Comparison of ENCODE assay signal across 8 mouse cellular contexts in the genomic region with DNA sequence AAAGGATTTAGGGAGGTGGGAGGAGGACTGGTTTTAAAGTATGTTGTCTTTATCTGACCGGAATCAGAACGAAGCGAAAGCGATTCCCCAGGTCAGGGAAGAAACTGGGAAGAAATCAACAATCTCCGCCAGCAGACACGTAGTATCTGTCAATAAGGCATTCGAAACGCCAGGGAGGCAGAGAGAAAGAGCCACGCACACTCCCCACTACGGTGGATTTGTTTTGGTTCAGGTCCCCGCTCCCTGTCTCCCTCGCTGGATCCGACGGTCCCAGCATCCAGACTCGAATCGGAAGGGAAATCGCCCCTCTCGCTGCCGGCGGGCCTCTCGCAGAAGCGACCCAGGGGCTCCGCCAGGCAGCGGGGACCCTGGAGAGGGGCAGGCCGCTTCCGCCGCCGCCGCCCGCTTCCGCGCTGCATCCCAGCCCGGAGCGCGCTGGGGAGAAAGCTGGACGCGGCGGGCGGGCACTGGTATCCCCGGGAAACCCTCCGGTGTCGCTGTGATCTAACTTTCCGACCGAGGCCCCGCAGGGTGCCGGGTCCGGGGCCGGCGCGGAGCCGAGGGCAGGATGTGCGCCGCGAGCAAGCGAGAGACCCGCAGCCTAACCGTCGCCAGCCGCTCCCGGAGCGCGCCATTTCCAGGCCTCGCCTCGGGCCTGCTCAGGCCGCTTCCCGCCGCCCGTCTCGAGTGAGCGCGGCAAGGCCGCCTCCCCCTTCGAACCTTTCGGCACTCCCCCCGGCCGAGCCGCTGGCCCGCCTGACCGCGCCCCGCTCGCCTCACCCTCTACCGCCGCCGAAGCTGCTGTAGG. TPM values are rescaled to one million over a fixed set of nuclear protein-coding genes. Genes with fewer than 3 reads are reported as not detected.
A peak's percentile ranks its signal among the peaks of the same experiment; 100 is the strongest.
DNase-seq lines count a peak whose midpoint lies in the region; ATAC-seq lines count a peak whose summit lies in the region.

No protein-coding gene starts in this region.

- peaks cover 24% of the 10 kb centered on the region for H3K36me3 ChIP-seq in heart, embryonic 12.5 days
- peaks cover 40% of the 10 kb centered on the region for H3K36me3 ChIP-seq in embryonic facial prominence, embryonic 10.5 days (replicated peaks)
- H3K36me3 ChIP-seq in intestine, embryonic 16.5 days (ENCODE audit: control insufficient read depth, insufficient read depth, low read length), result peaks cover 5% of the 10 kb centered on the region; the same call in 1 of the 2 replicates
- H3K36me3 ChIP-seq in neural tube, embryonic 13.5 days, result peaks cover 25% of the 10 kb centered on the region

- H3K4me2 ChIP-seq in heart, embryonic 12.5 days, result peak overlapping the region; percentile 89
- peak overlapping the region; percentile 55 for H3K4me2 ChIP-seq in intestine, embryonic 16.5 days (ENCODE audit: low read depth, low read length)
- peak overlapping the region; percentile 80 for H3K4me2 ChIP-seq in neural tube, embryonic 13.5 days

- H3K27me3 ChIP-seq in heart, embryonic 12.5 days (replicated peaks), result no peaks in the 10 kb centered on the region
- H3K27me3 ChIP-seq in embryonic facial prominence, embryonic 10.5 days (replicated peaks; ENCODE audit: low read depth, poor library complexity, severe bottlenecking), result no peaks in the 10 kb centered on the region
- H3K27me3 ChIP-seq in intestine, embryonic 16.5 days (replicated peaks; ENCODE audit: control insufficient read depth, insufficient read depth, low read length), result no peaks in the 10 kb centered on the region
- H3K27me3 ChIP-seq in neural tube, embryonic 13.5 days, result no peaks in the 10 kb centered on the region

- peaks cover 10% of the 10 kb centered on the region for H3K4me1 ChIP-seq in heart, embryonic 12.5 days (replicated peaks)
- peaks cover 16% of the 10 kb centered on the region for H3K4me1 ChIP-seq in embryonic facial prominence, embryonic 10.5 days
- H3K4me1 ChIP-seq in intestine, embryonic 16.5 days (ENCODE audit: control insufficient read depth, insufficient read depth, low read length), result 0 out of 2 replicates have a peak, but pooled peaks cover 4% of the 10 kb centered on the region
- peaks cover 38% of the 10 kb centered on the region for H3K4me1 ChIP-seq in neural tube, embryonic 13.5 days (replicated peaks)

- ATAC-seq in heart, embryonic 12.5 days (ENCODE audit: insufficient number of reproducible peaks, low FRiP score), result peak; percentile 76
- ATAC-seq in intestine, embryonic 16.5 days, result peak; percentile 83
- ATAC-seq in neural tube, embryonic 13.5 days (ENCODE audit: low read depth), result peak; percentile 77

- WGBS in heart, embryonic 12.5 days, result under 1% methylated on average over 85 of the region's 85 CpGs
- under 1% methylated on average over 85 of the region's 85 CpGs for WGBS in embryonic facial prominence, embryonic 10.5 days
- WGBS in intestine, embryonic 16.5 days, result under 1% methylated on average over 63 of the region's 85 CpGs
- under 1% methylated on average over 84 of the region's 85 CpGs for WGBS in neural tube, embryonic 13.5 days

- intact Hi-C loops in heart, postnatal 14 days (cut with DNase I), result loop anchor here (5.0 kb wide), 1 partner anchor 49 kb away; a partner anchor contains a TSS

- H3K4me3 ChIP-seq in heart, embryonic 12.5 days, result peak overlapping the region; percentile 93
- peak overlapping the region; percentile 99 for H3K4me3 ChIP-seq in embryonic facial prominence, embryonic 10.5 days
- H3K4me3 ChIP-seq in intestine, embryonic 16.5 days (ENCODE audit: low read length), result peak overlapping the region; percentile 94
- H3K4me3 ChIP-seq in neural tube, embryonic 13.5 days, result peak overlapping the region; percentile 95

- no peaks in the 10 kb centered on the region for H3K9me3 ChIP-seq in heart, embryonic 12.5 days (replicated peaks)
- no peaks in the 10 kb centered on the region for H3K9me3 ChIP-seq in embryonic facial prominence, embryonic 10.5 days
- no peaks in the 10 kb centered on the region for H3K9me3 ChIP-seq in intestine, embryonic 16.5 days (ENCODE audit: control insufficient read depth, low read length)
- H3K9me3 ChIP-seq in neural tube, embryonic 13.5 days, result no peaks in the 10 kb centered on the region

- H3K9ac ChIP-seq in heart, embryonic 12.5 days, result peak overlapping the region; percentile 96
- H3K9ac ChIP-seq in intestine, embryonic 16.5 days (ENCODE audit: low read depth, low read length), result peak overlapping the region; percentile 99
- peak overlapping the region; percentile 99 for H3K9ac ChIP-seq in neural tube, embryonic 13.5 days

- H3K27ac ChIP-seq in heart, embryonic 12.5 days (ENCODE audit: poor library complexity, severe bottlenecking), result peak overlapping the region; percentile 95
- peak overlapping the region; percentile 99 for H3K27ac ChIP-seq in embryonic facial prominence, embryonic 10.5 days (replicated peaks)
- H3K27ac ChIP-seq in intestine, embryonic 16.5 days (ENCODE audit: low read length), result peak overlapping the region; percentile 95
- peak overlapping the region; percentile 96 for H3K27ac ChIP-seq in neural tube, embryonic 13.5 days (replicated peaks)

- no peak for DNase-seq in heart, postnatal 14 days
- peak; percentile 37 for DNase-seq in 3T3-L1 (ENCODE audit: low read depth, low spot score)
- DNase-seq in embryonic facial prominence, embryonic 10.5 days (ENCODE audit: low spot score), result no peak
- DNase-seq in layer of hippocampus, adult 18-20 months (ENCODE audit: low spot score in 2 of 2), result no peak
- no peak for DNase-seq in adrenal gland, postnatal 25 days

RNA-seq across cellular contexts. Expression of a gene that starts 0.6 kb away (rescaled TPM):
- 341 and 342 TPM in 2 replicates for polyA plus RNA-seq in heart, embryonic 12.5 days (2016; fragmentation: Nextera tagmentation; extraction: Ambion mirVana)
- total RNA-seq in heart, postnatal 14 days (2021), result 100 to 1,000 TPM; 165 to 170 TPM
- polyA plus RNA-seq in embryonic facial prominence, embryonic 10.5 days (2016; fragmentation: Nextera tagmentation; extraction: Ambion mirVana), result 593 and 603 TPM in 2 replicates
- 362 and 396 TPM in 2 replicates for polyA plus RNA-seq in intestine, embryonic 16.5 days (2015; fragmentation: Nextera tagmentation; extraction: Ambion mirVana)
- 338 and 355 TPM in 2 replicates for polyA plus RNA-seq in neural tube, embryonic 13.5 days (2015; fragmentation: Nextera tagmentation; extraction: Ambion mirVana)
- 100 to 1,000 TPM; 295 to 322 TPM for total RNA-seq in layer of hippocampus, adult 18-20 months (2021)
- total RNA-seq in adrenal gland, postnatal 25 days (2021), result 273 and 304 TPM in 2 replicates

RNA-seq across cellular contexts. Expression of a gene that starts 23.8 kb away (rescaled TPM):
- 2.4 and 2.8 TPM in 2 replicates for polyA plus RNA-seq in heart, embryonic 12.5 days (2016; fragmentation: Nextera tagmentation; extraction: Ambion mirVana)
- total RNA-seq in heart, postnatal 14 days (2021), result 1 to 10 TPM; 3.0 to 3.3 TPM
- polyA plus RNA-seq in embryonic facial prominence, embryonic 10.5 days (2016; fragmentation: Nextera tagmentation; extraction: Ambion mirVana), result 3.4 and 3.7 TPM in 2 replicates
- polyA plus RNA-seq in intestine, embryonic 16.5 days (2015; fragmentation: Nextera tagmentation; extraction: Ambion mirVana), result 2.1 and 2.4 TPM in 2 replicates
- polyA plus RNA-seq in neural tube, embryonic 13.5 days (2015; fragmentation: Nextera tagmentation; extraction: Ambion mirVana), result 4.9 and 6.2 TPM in 2 replicates
- 1 to 10 TPM; 1.8 to 3.9 TPM for total RNA-seq in layer of hippocampus, adult 18-20 months (2021)
- total RNA-seq in adrenal gland, postnatal 25 days (2021), result 2.6 and 3.0 TPM in 2 replicates

RNA-seq across cellular contexts. Expression of a gene that starts 49.7 kb away (rescaled TPM):
- polyA plus RNA-seq in heart, embryonic 12.5 days (2016; fragmentation: Nextera tagmentation; extraction: Ambion mirVana), result 3.4 and 4.4 TPM in 2 replicates
- total RNA-seq in heart, postnatal 14 days (2021), result 1 to 10 TPM; 7.3 to 8.1 TPM
- 5.7 and 5.9 TPM in 2 replicates for polyA plus RNA-seq in embryonic facial prominence, embryonic 10.5 days (2016; fragmentation: Nextera tagmentation; extraction: Ambion mirVana)
- polyA plus RNA-seq in intestine, embryonic 16.5 days (2015; fragmentation: Nextera tagmentation; extraction: Ambion mirVana), result 3.4 and 3.8 TPM in 2 replicates
- 20.3 and 21.3 TPM in 2 replicates for polyA plus RNA-seq in neural tube, embryonic 13.5 days (2015; fragmentation: Nextera tagmentation; extraction: Ambion mirVana)
- 10 to 100 TPM; 39.9 to 44.8 TPM for total RNA-seq in layer of hippocampus, adult 18-20 months (2021)
- total RNA-seq in adrenal gland, postnatal 25 days (2021), result 21.7 and 23.6 TPM in 2 replicates

RNA-seq across cellular contexts. Expression of a gene that starts 57.5 kb away (rescaled TPM):
- polyA plus RNA-seq in heart, embryonic 12.5 days (2016; fragmentation: Nextera tagmentation; extraction: Ambion mirVana), result 199 TPM in 2 replicates
- total RNA-seq in heart, postnatal 14 days (2021), result 10 to 100 TPM; 26.5 to 28.3 TPM
- 414 and 415 TPM in 2 replicates for polyA plus RNA-seq in embryonic facial prominence, embryonic 10.5 days (2016; fragmentation: Nextera tagmentation; extraction: Ambion mirVana)
- polyA plus RNA-seq in intestine, embryonic 16.5 days (2015; fragmentation: Nextera tagmentation; extraction: Ambion mirVana), result 204 and 233 TPM in 2 replicates
- 184 and 214 TPM in 2 replicates for polyA plus RNA-seq in neural tube, embryonic 13.5 days (2015; fragmentation: Nextera tagmentation; extraction: Ambion mirVana)
- total RNA-seq in layer of hippocampus, adult 18-20 months (2021), result 10 to 100 TPM; 49.3 to 57.6 TPM
- 46.6 and 60.4 TPM in 2 replicates for total RNA-seq in adrenal gland, postnatal 25 days (2021)
